Mouse (Mus musculus) layer of hippocampus, adult 2 months (tissue): ENCODE measurements at regions not wholly inside any gene's neighbourhood (a gene's known extent, or its start where the extent isn't known, plus 50 kb on each side); places are given as distances from the start of the nearest gene placed in this dataset.

Experiments used
- DNase-seq, 2 experiments: peaks; one replicate each; pipeline ENCODE4 v3.0.0; 2022; ENCODE audit warnings: low spot score in 2 of 2
- H3K27ac ChIP-seq: fragments of 200-600 bp; 2 replicates; pipeline ENCODE4 v1.8.1; 2022
- H3K4me3 ChIP-seq: fragments of 200-600 bp; 2 replicates; pipeline ENCODE4 v1.8.1; 2022; ENCODE audit warnings: mild to moderate bottlenecking
- CTCF ChIP-seq: fragments of 200-600 bp; conservative IDR thresholded peaks from 2 replicates; pipeline ENCODE4 v1.8.1; 2022; ENCODE audit warnings: antibody characterized with exemption, mild to moderate bottlenecking, moderate library complexity

- TF ChIP-seq CTCF: no peak
- no peak overlapping the region for H3K27ac ChIP-seq
- DNase-seq: no peak
- no peak overlapping the region for H3K4me3 ChIP-seq
These were observed 1358.3 kb downstream of the Lrfn5 start for GRCm38 (mm10) chr12:62881202-62881601.

- no peak overlapping the region for H3K4me3 ChIP-seq
- peak; percentile 58 for TF ChIP-seq CTCF
- no peak overlapping the region for H3K27ac ChIP-seq
- DNase-seq: no peak
These were observed 1370.1 kb downstream of the Lrfn5 start for GRCm38 (mm10) chr12:62892851-62893632.
